Mouse (Mus musculus): ENCODE data around the gene Apoa2.

The Apoa2 gene

DNA sequence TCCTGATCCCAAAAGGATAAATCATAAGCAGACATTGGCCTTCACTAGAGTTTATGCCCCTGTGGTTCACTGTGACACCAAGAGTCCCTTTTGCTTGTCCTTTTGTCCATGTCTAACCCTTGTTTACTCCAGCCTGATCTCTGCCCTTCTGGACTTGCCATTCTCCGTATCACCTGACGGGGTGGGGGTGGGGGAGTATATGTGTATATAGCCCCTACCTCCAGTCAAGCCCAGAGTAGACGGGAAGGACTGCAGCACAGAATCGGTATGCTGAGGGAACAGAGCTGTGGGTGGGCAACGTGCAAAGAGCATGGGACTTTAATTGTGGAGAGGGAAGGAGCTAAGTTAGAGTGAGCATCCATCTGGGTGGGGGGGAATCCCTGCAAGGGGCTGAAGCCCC is at the start of gene Apoa2:
Gene Apoa2, plus strand, starts transcription at position 198 of the 400 bp plus-strand sequence.
- DNase-seq (ENCODE audit: low spot score): no peak

DNA sequence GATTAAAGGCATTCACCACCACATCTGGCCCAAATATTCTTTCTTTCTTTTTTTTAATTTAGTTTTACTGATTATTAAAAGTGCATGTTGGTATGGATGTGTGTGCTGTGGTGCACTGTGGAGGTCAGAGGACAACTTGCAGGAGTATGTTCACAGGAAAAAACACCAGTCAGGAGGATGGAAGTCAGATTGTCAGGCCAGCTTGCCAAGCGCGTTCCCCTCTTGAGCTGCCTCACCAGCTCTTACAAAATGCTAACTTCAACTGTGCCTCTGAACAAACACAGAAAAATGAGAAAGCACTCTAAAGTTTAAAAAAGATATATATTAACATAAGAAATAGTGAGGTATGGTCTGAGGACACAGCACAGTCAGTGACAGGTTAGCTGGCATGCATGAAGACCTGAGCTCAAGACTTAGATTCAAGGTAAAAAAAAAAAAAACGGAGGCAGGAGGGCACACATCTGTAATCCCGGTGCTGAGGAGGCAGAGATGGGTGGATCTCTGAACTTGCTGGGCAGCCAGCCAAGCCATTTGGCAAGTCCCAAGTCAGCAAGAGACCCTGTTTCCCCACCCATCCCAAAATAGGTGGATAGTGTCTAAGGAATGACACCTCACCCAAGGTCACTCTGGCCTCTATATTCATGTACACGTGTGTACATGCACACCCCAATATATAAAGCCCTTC is 45.2 kb upstream of the Apoa2 start:
- DNase-seq (ENCODE audit: low spot score): no peak

DNA sequence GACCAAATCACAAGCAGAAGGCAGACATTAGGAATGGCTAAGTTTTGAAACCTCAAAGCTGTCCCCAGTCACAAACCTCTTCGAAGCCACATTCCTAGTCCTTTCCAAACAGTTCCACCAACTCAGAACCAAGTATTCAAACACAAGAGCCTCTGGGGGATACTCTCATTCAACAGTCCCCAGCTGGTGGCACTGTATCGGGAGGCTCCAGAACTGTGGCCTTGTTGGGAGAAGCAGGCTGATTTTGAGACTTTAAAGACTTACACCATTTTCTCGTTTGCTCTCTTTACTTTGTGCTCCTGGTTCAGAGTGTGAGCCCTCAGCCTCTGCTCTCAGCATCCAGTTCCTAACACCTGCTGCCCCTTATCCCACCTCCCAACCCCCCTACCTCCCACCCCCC is 41.8 kb upstream of the Apoa2 start:
- DNase-seq (ENCODE audit: low spot score): no peak

DNA sequence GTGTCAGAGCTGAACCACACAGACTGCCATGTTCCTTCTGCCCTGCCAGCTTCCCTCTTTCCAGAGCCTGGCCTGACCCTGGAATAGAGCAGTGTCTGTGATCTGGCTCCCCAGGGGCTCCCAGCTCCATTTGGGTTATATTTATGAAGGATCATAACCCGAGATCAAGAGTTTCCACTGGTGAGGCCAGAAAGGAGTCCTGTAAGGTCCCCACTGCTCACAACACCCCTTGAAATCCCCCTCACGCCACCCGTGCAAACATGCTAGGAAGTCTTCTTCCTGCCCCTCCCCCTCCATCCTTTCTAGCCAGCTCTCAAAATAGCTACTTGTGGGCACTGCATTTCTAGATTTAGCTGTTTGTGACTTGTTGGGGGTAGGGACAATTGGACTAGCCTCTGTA is 41.2 kb upstream of the Apoa2 start:
- no peak for DNase-seq (ENCODE audit: low spot score)

DNA sequence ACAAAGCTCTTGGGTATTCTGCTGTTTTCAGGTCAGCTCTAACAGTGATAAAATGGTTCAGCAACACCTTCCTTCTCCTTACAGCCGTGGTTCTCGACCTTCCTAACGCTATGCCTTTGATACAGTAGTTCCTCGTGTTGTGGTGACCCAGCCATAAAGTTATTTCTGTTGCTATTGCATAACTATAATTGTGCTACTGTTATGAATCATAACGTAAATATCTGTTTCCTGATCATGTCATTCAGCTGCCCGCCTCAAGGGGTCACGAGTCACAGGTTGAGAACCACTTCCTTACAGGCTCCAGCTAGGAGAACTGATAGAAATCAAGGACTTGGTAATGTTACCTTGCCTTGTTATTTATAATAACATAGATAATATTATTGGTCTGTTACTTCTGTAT is 40.5 kb upstream of the Apoa2 start:
- DNase-seq (ENCODE audit: low spot score): no peak

DNA sequence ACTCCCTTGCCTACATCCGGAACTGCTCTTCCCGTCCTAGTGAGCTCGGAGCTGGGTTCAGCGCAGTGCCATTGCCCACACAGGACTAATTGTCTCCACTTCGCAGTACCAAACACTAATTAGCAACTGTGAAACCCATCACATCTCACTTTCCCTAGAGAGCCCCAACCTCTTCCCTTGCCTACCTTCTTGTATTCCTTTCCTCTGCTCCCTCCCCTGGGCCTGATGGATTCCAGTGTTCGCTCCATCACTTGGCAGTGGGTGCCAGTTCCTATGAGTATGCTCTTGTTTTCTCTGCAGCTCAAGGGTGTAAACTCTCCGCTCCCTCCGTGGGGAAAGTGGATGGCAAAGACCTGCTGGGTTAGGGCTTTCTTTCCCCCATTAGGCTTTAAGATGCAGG is 39.2 kb upstream of the Apoa2 start:
- no peak for DNase-seq (ENCODE audit: low spot score)

DNA sequence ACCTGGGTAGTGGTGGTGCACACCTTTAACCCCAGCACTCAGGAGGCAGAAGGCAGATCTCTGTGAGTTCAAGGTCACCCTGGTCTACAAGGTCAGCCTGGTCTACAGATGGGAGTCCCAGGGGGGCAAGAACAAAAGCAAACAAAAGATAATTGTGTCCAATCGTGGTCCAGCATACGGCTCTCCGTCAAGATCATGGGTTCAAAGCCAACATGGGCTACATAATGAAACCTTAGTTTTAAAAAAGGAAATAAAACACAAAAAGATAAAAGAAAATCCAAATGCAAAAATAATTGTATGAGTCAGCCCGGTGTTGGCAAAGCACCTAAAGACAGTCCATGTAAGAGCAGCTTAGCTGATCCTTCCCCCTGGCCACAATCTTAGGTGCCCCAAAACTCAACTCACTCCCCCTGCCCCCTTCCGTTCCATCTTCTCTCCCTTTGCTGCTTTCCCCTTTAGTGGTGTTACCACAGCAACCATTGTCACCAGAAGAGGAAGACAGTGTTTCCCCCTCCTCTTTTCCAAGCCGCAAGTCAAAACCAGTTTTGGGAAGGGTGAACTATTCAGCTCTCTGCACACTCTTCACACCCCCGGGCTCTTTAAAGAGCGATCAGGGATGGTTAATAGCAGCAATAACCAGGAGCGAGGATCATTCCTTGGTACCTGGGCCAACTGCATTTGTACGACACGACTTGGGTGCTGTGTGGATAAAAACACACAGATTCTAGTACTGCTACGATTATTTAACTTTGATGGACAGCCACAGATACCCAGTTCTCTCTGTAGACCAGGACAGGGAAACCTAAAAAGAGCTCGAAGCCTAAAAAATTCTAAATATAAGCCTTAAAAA is 36.8 kb upstream of the Apoa2 start:
- no peak for DNase-seq (ENCODE audit: low spot score)

DNA sequence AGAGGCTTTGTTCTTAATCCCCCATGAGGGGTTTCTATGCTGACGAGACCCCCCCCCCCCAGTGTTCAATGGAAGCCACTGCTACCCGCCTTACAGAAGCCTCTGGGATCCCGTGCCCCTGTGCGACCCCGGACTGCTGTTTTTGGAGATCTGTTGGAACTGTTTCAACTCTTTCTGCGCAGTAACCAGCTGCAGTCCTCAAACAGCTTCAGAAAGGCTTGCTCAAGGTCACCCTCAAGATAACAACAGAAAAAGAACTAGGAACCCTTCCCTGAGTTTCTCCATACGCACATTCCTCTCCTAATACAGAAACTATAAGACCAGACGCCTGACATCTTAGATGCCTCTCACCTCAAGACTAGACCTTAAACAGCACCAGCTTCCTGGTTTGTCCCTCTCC is 35.8 kb upstream of the Apoa2 start:
- DNase-seq (ENCODE audit: low spot score): no peak

DNA sequence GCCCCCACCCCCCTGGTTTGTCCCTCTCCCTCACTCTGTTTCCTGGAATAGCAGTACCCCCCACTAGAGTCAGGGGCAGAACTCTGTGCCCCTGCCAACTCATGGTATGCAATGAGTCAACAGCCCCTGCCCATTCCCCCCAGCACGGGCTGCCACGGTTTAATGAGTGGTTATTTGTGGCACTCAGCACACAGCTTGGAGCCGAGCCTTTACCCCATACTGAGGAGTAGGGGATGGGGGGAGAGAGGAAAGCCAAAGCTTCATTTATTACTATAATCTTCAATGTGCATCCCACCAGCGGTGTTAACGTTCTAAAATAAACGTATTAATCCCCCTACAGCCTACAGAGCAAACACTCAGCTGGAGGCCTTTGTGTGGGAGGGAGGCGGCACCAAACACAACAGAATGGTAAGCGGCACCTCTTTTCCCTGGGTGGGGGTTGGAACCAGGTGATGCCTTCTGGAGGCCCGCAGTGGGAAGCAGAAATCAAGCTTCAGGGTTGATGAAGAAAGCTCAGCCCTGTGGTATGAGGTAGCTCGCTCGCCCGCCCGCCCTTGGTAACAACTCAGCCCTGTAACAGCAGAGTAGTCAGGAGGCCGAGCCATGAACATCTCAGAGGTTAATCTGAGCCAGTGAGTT is 35.3 kb upstream of the Apoa2 start:
- no peak for DNase-seq (ENCODE audit: low spot score)

DNA sequence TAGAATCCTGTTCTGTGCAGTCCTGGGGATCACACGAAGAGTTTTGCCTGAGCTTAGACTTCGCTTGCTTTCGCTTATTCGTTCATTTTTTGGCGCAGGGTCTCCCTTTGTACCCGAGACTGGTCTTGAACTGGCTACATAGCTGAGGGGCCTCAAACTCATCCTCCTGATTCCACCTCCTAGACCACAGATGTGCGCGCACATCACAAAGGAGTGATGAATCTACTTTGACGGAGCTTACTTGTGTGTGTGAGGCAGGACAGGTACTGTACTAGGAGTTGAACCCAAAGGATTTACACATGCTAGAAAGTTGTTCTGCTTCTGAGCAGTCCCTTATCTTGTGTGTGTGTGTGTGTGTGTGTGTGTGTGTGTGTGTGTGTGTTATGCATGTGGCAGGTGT is 34.0 kb upstream of the Apoa2 start:
- DNase-seq (ENCODE audit: low spot score): no peak

DNA sequence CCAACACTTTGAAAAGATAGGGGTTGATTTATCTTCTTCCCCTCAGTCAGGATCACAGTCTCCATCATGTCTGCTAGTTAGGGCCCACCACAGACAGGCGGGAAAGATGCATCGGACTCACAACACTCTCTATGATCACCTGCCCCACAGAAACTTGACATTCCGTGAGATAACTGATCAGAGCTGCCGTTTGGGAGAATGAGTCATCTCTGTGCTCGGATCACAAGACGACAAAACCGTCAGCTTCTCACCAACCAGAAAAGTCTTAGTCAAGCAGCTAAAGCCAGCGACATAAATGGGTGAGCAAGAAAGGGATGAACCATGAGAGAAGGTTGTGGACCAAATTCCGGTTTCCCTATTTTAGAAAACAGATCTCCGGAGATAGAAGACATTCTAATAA is 32.6 kb upstream of the Apoa2 start:
- DNase-seq (ENCODE audit: low spot score): no peak

DNA sequence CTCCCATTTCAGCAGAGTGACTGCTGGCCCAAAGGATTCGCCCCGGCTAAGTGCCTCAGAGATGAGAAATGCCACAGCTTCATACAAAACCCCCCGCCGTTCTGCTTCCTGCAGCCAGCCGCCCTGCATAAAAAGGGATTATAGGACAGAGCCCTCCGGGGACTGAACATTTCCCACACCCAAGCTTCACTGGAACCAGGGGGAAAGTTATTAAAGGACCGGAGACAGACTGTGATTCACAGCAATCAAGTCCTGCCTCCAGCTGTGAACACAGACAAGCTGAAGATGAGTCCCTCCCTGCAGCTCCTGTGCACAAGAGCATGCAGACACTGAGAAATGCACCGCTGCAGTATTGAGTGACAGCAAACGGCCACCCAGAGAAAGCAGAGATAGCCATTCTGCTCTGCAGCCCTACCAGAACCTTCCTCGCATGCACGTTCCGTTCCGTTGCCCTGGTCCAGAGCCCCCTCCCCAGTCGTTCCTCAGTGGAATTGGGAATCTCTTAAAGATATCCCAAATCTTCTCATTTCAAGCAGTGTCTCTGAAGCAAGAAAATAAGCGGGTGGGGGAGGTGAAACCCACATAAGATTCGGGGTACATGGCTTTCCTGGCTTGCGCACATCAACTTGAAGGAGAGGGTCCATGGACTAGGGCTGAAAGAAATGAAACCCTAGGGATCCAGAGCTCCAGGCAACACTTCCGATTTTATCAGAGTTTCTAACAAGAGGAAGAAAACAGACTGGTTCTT is 31.6 kb upstream of the Apoa2 start:
- DNase-seq (ENCODE audit: low spot score): peak; percentile 49

DNA sequence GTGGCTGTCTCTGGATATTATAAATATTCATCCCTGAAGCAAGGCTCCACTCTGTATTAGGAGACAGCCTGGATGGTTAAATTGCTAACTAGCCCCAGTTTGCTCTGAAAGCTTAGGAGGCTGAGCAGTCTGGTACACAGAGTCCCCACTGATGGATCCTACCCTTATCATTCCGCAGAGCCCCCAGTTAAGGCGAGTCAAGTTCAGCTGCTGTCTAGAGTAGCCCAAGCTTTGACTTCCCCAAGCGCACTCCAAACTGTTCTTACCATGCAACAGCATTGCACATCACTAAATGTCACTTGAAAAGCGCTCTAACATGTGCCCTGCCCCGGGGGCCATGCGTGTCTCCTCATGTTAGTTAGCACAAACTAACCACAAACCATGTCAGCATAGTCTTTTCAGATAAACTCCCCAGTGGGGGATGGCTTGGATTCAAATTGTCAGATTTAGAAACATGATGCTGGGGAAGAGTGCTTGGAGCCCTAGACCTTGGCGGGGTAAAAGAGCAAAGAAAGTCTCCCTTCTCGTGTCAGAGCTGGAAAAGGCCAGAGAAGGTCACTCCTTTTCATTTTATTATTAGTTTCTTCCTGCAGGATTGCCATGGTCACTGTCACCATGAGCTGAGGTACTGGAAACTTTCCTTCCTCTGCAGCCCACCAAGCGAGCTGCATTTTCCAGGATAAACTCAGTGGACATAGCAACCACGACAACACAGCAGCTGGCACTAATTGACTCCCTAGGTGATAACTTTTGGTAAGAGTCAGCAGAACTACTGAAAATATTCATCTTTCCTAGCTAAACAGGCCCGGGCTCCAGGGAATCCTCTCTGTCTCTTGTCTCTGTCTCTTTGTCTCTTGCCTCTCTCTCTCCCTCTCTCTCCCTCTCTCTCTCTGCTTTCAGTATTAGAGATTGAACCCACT is 30.7 kb upstream of the Apoa2 start:
- no peak for DNase-seq (ENCODE audit: low spot score)

DNA sequence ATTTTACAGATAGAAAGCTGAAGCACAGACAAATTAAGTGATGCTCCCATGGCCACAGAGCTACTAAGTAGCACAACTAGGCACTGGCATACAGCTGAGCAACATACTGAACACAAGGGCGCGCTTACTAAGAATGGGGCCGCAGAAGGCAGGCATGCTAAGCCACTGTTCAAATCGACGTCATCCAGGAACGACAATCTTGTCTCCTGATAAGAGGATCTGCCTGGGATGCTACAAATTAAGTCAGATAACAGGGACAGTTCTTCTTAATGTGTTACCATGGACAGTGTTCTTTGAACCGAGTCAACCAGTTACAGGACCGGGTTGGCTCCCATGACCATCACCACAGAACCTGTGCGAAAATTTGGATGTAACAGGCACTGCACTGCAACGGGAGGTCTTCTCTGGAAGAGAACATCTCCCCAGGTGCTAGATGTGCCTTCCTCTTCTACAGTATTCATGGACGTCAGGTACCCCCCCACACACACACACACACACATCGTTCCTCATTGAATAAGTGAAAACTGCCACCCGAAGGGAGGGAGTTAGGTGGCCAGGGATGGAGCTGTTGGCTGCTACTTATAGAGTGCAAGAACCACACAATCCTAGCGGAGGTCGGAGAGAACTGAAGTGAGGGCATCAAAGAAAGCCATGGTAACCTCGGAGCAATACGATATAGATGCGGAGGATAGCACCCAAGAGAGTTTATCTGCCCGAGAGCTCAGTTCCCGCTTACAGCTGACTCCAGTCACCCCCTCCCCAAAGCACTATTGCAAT is 29.6 kb upstream of the Apoa2 start:
- DNase-seq (ENCODE audit: low spot score): no peak

DNA sequence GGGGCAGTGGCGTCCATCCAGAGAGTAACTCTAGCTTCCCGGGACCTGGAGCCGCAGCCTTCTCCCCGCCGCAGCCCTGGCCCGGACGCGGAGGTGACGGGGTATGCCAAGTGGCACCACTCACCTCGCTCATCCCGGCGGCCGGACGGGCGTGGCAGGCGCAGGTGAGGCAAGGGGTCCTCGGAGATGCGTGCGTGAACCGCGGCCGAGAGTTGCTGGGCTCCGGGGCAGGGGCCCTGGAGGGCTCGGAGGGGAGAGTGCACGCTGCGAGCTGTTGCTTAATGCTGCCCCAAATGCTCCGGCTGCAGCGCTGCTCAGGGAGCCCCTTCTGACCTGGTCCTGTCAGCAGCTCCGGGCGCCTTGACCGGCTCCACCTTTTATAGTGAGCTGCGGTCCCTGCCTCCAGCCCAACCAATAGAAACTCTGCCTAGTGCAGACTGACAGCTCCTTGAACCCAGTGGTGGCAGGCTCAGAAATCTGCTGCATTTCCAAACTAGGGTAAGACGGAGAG is 28.9 kb upstream of the Apoa2 start, which contains the start of gene Pcp4l1:
Gene Pcp4l1, minus strand, starts transcription at position 382 of the 511 bp plus-strand sequence.
- DNase-seq (ENCODE audit: low spot score): no peak

DNA sequence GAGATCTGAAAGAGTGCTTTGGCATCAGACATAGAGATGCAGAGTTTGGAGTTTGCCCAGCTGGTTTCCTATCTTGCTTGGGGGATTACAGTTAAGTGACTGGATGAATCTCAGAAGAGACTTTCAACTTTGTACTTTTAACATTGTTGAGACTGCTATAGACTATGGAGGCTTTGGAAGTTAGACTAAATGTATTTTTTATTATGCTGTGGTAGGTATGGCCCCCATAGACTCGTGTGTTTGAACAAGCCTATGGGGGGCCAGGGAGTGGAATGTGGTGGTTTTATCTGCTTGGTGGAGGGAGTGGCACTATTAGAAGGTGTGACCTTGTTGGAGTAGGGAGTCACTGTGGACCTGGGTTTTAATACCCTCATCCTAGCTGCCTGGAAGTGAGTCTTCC is 25.3 kb upstream of the Apoa2 start:
- DNase-seq (ENCODE audit: low spot score): no peak

DNA sequence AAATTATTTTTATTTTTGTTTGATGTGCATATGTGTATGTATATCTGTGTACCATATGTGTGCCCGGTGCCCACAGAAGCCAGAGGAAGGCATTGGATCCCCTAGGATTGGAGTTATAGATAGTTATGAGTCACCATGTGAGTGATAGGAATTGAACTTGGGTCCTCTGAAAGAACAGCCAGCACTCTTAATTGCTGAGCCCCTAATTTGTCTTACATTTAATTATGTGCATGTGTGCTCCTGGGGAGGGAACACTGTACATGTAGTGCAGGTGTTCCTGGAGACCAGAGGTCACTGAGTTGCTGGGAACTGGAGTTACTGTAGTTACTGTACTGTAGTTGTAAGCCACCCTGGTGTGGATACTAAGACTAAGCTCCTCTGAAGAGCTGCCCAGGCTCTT is 24.1 kb upstream of the Apoa2 start:
- no peak for DNase-seq (ENCODE audit: low spot score)

DNA sequence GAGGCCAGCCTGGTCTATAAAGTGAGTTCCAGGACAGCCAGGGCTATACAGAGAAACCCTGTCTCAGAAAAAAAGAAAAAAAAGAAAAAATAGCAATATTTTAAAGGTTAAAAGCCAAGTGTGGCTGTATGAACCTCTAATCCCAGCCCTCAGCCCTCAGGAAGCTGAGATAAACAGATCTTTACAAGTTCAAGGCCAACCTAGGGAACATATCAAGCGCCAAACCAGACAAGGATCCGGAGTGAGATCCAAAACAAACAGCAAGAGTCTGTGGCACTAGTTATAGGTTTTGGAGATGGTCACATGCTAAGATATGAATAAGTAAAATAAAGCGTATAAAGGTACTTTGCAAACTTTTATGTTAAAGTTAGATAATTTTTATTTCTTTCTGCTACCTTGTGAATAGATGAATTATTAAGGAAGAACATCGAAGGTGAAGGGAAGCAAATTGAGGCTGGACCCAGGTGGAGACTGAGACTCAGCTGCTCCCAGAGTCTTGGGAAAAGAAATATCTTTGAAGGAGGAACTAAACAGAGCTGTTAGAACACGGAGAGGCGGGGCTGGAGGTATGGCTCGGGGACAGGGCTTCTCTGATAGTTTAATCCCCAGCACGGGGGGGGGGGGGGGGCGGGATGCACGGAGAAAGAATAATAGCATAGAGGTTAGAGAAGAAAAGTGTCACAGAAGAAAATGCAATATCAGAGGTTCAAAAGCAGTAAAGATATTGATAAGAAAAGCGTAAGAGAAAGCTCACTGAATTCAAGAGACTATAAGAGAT is 21.2 kb upstream of the Apoa2 start:
- DNase-seq (ENCODE audit: low spot score): no peak

DNA sequence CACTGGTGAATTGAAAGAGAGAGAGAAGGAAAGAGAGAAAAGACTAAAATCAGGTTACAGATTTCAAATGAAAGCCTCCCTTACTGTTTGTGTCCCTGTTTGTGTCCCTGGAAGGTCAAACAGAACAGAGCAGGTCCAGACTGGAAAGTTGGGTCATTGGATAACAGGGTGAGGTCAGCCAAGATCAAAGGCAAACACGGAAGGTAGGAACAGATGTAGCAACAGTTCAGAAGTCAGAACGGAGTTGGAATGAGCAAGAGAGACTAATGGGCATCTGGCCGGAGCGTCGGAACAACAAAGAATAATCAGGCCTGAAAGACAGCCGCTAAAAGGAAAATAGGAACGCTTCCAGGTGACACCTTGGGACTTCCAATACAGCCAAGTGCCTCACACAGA is 20.6 kb upstream of the Apoa2 start:
- DNase-seq (ENCODE audit: low spot score): no peak

Measured in MN1 (cell line).